Mouse (Mus musculus) C2C12 (cell line): ENCODE data around the gene Otop2. TPM values are rescaled to one million over a fixed set of nuclear protein-coding genes. Genes with fewer than 3 reads are reported as not detected.
A peak's percentile ranks its signal among the peaks of the same experiment; 100 is the strongest.

Experiments used
- H3K27me3 ChIP-seq: one replicate; pipeline ENCODE4 v1.6.1; 2011; ENCODE audit not compliant: control insufficient read depth, insufficient read depth, insufficient read length
- H3K36me3 ChIP-seq: one replicate; pipeline ENCODE4 v1.6.1; 2011; ENCODE audit not compliant: control insufficient read depth, insufficient read depth
- H3K4me3 ChIP-seq: one replicate; pipeline ENCODE4 v1.5.1; 2011; ENCODE audit warnings: mild to moderate bottlenecking, control low read depth; ENCODE audit not compliant: poor library complexity, insufficient read depth, severe bottlenecking
- H3K79me2 ChIP-seq: one replicate; pipeline ENCODE4 v1.6.1; 2011; ENCODE audit not compliant: control insufficient read depth, insufficient read depth
- H3K79me3 ChIP-seq: one replicate; pipeline ENCODE4 v1.6.1; 2011; ENCODE audit warnings: low read depth, control low read depth
- H3ac ChIP-seq: one replicate; pipeline ENCODE3; 2011; ENCODE audit warnings: low read depth; ENCODE audit not compliant: control insufficient read depth, insufficient read length
- CEBPB ChIP-seq: IDR thresholded peaks from one replicate; pipeline ENCODE4 v1.6.1; 2011; ENCODE audit warnings: low read depth, mild to moderate bottlenecking, control low read depth, moderate library complexity
- CTCF ChIP-seq: IDR thresholded peaks from one replicate; pipeline ENCODE4 v1.5.1; 2011; ENCODE audit not compliant: control insufficient read depth, insufficient read depth, insufficient read length
- FOSL1 ChIP-seq: IDR thresholded peaks from one replicate; pipeline ENCODE4 v1.8.0; 2011; ENCODE audit warnings: mild to moderate bottlenecking, low read length; ENCODE audit not compliant: poor library complexity, insufficient read depth, severe bottlenecking
- MAX ChIP-seq: IDR thresholded peaks from one replicate; pipeline ENCODE4 v1.6.1; 2011; ENCODE audit warnings: mild to moderate bottlenecking, control low read depth
- MYOD1 ChIP-seq: IDR thresholded peaks from one replicate; pipeline ENCODE4 v1.6.1; 2011; ENCODE audit warnings: low read depth; ENCODE audit not compliant: control insufficient read depth, insufficient read length
- MYOG ChIP-seq: IDR thresholded peaks from one replicate; pipeline ENCODE4 v1.6.1; 2011; ENCODE audit not compliant: control insufficient read depth, insufficient read length; ENCODE audit errors: extremely low read depth
- USF1 ChIP-seq: IDR thresholded peaks from one replicate; pipeline ENCODE4 v1.6.1; 2011; ENCODE audit warnings: low read depth, mild to moderate bottlenecking, control low read depth, moderate library complexity
- polyA plus RNA-seq: library from polyadenylated mRNA; unstranded; fragments of >200 nt; fragmentation: generic; extraction: Trizol; gene quantifications from one replicate; pipeline ENCODE4 v1.2.1, GENCODE M21; 2012; ENCODE audit warnings: missing spikeins

The Otop2 gene
- polyA plus RNA-seq, 1 experiment = not detected

GRCm38 (mm10) chr11:115364136-115364535 lies 57.2 kb downstream of the Otop2 start:
- H3K79me3 ChIP-seq = no peaks in the 10 kb centered on the region
- no peaks in the 10 kb centered on the region for H3K27me3 ChIP-seq
- no peaks in the 10 kb centered on the region for H3K79me2 ChIP-seq
- TF ChIP-seq USF1 = no peak
- no peak for TF ChIP-seq MAX
- TF ChIP-seq CTCF = no peak
- TF ChIP-seq FOSL1 = no peak
- no peak for TF ChIP-seq MYOG
- TF ChIP-seq CEBPB = no peak
- no peak for TF ChIP-seq MYOD1
- no peak overlapping the region for H3K4me3 ChIP-seq
- H3ac ChIP-seq = no peak overlapping the region
- H3K36me3 ChIP-seq = no peaks in the 10 kb centered on the region

GRCm38 (mm10) chr11:115366039-115366705 lies 59.2 kb downstream of the Otop2 start:
- Histone ChIP-seq H3K27me3 (no peaks in the 10 kb centered on the region), H3ac (no peak overlapping the region), H3K79me2 (no peaks in the 10 kb centered on the region), H3K36me3 (no peaks in the 10 kb centered on the region), H3K79me3 (no peaks in the 10 kb centered on the region), H3K4me3 (no peak overlapping the region)
- TF ChIP-seq CEBPB = no peak
- TF ChIP-seq CTCF = no peak
- no peak for TF ChIP-seq MYOD1
- TF ChIP-seq USF1 = no peak
- TF ChIP-seq FOSL1 = no peak
- TF ChIP-seq MYOG = no peak
- TF ChIP-seq MAX = no peak

- Histone ChIP-seq H3K79me3 (no peaks in the 10 kb centered on the region), H3ac (peak overlapping the region; percentile 51), H3K4me3 (peak overlapping the region; percentile 26), H3K79me2 (no peaks in the 10 kb centered on the region), H3K36me3 (no peaks in the 10 kb centered on the region), H3K27me3 (no peaks in the 10 kb centered on the region)
- TF ChIP-seq MYOD1 (no peak), USF1 (no peak), CEBPB (no peak), CTCF (no peak), MAX (no peak), FOSL1 (no peak), MYOG (no peak)
Measured at GRCm38 (mm10) chr11:115366706-115367394, 59.9 kb downstream of the Otop2 start.

GRCm38 (mm10) chr11:115367395-115367944 lies 60.5 kb downstream of the Otop2 start, which contains the start of gene Hid1:
Gene Hid1 (minus strand): TSS chr11:115367756.
- Histone ChIP-seq H3K36me3 (no peaks in the 10 kb centered on the region), H3K27me3 (no peaks in the 10 kb centered on the region), H3K79me2 (no peaks in the 10 kb centered on the region), H3K79me3 (no peaks in the 10 kb centered on the region), H3ac (peak within 1 kb of the TSS; percentile 51), H3K4me3 (peak within 1 kb of the TSS; percentile 26)
- TF ChIP-seq MAX (no peak), MYOD1 (peak; percentile 66)

GRCm38 (mm10) chr11:115370368-115370767 lies 63.4 kb downstream of the Otop2 start:
- Histone ChIP-seq H3K79me2 (no peaks in the 10 kb centered on the region), H3K4me3 (no peak overlapping the region), H3ac (no peak overlapping the region), H3K27me3 (no peaks in the 10 kb centered on the region), H3K36me3 (no peaks in the 10 kb centered on the region), H3K79me3 (no peaks in the 10 kb centered on the region)
- TF ChIP-seq CTCF (no peak), MYOD1 (no peak)
